Mouse (Mus musculus) midbrain, embryonic 13.5 days (tissue): ENCODE data around the gene Kcnk3. TPM values are rescaled to one million over a fixed set of nuclear protein-coding genes. Genes with fewer than 3 reads are reported as not detected.

ENCODE experiments used
- ATAC-seq: fragments of 200-750 bp; cut with Nextera tagmentation; 2 replicates; pipeline ENCODE4 v1.8.0; 2017; ENCODE audit warnings: mild to moderate bottlenecking, moderate TSS enrichment, moderate library complexity
- H3K27ac ChIP-seq: fragments of 300-500 bp; sonication (generic); 2 replicates; pipeline ENCODE4 v1.5.1; 2015; ENCODE audit warnings: inconsistent platforms, mild to moderate bottlenecking, moderate library complexity
- H3K27me3 ChIP-seq: fragments of 300-500 bp; sonication (generic); 2 replicates; pipeline ENCODE4 v1.6.1; 2015; ENCODE audit warnings: mild to moderate bottlenecking, inconsistent platforms
- H3K36me3 ChIP-seq: fragments of 300-500 bp; sonication (generic); 2 replicates; pipeline ENCODE4 v1.6.1; 2015; ENCODE audit warnings: mild to moderate bottlenecking, inconsistent platforms
- H3K4me1 ChIP-seq: fragments of 300-500 bp; sonication (generic); replicated peaks from 2 replicates; pipeline ENCODE4 v1.6.1; 2015; ENCODE audit warnings: inconsistent platforms
- H3K4me2 ChIP-seq: fragments of 300-500 bp; sonication (generic); replicated peaks from 2 replicates; pipeline ENCODE4 v1.6.1; 2015; ENCODE audit warnings: moderate library complexity, mild to moderate bottlenecking, inconsistent platforms
- H3K4me3 ChIP-seq: fragments of 300-500 bp; sonication (generic); replicated peaks from 2 replicates; pipeline ENCODE4 v1.5.1; 2015; ENCODE audit warnings: mild to moderate bottlenecking, inconsistent platforms
- H3K9ac ChIP-seq: fragments of 300-500 bp; sonication (generic); replicated peaks from 2 replicates; pipeline ENCODE4 v1.6.1; 2015; ENCODE audit warnings: mild to moderate bottlenecking, inconsistent platforms
- H3K9me3 ChIP-seq: fragments of 300-500 bp; sonication (generic); 2 replicates; pipeline ENCODE4 v1.6.1; 2016; ENCODE audit warnings: mild to moderate bottlenecking, inconsistent platforms
- WGBS: fragments of 180-500 bp; shearing (Covaris S2); methylation state at CpG from one replicate; pipeline ENCODE4 v1.1.7; 2015; 5-methylcytosine and 5-hydroxymethylcytosine counted together
- polyA plus RNA-seq: library from polyadenylated mRNA; unstranded; fragments of >200 nt; fragmentation: Nextera tagmentation; extraction: Ambion mirVana; gene quantifications from 2 replicates; pipeline ENCODE4 v1.2.1, GENCODE M21; 2015

The Kcnk3 gene
- polyA plus RNA-seq: 1.9 and 2.0 TPM in 2 replicates

- Histone ChIP-seq H3K4me3 (peak within 1 kb of the TSS; percentile 56), H3K4me1 (peaks cover 22% of the 10 kb centered on the region), H3K9me3 (no peaks in the 10 kb centered on the region), H3K27me3 (peaks cover 59% of the 10 kb centered on the region), H3K4me2 (peak within 1 kb of the TSS; percentile 97), H3K36me3 (no peaks in the 10 kb centered on the region), H3K9ac (peak within 1 kb of the TSS; percentile 75), H3K27ac (peak within 1 kb of the TSS; percentile 69)
- peak; percentile 69 for ATAC-seq
- WGBS: 0% methylated on average over 10 of the region's 54 CpGs
Observed at GRCm38 (mm10) chr5:30587681-30588300, at the start of gene Kcnk3. Kcnk3 (plus strand) TSS chr5:30588170.

- Histone ChIP-seq H3K36me3 (no peaks in the 10 kb centered on the region), H3K9ac (no peak within 1 kb of the TSS), H3K27ac (no peak within 1 kb of the TSS), H3K27me3 (no peaks in the 10 kb centered on the region), H3K4me2 (no peak within 1 kb of the TSS), H3K9me3 (no peaks in the 10 kb centered on the region), H3K4me1 (no peaks in the 10 kb centered on the region), H3K4me3 (no peak within 1 kb of the TSS)
- ATAC-seq: no peak
- WGBS: 43% methylated on average over 2 of the region's 2 CpGs
Observed at GRCm38 (mm10) chr5:30545698-30546097, 42.3 kb upstream of the Kcnk3 start, which contains the start of gene Cib4. Cib4 (minus strand) TSS chr5:30545836.

- no peak for ATAC-seq
- H3K4me2 ChIP-seq: no peak overlapping the region
- H3K9ac ChIP-seq: no peak overlapping the region
- H3K9me3 ChIP-seq: no peaks in the 10 kb centered on the region
- 58% methylated on average over 2 of the region's 2 CpGs for WGBS
- no peaks in the 10 kb centered on the region for H3K4me1 ChIP-seq
- H3K27ac ChIP-seq: no peak overlapping the region
- H3K4me3 ChIP-seq: no peak overlapping the region
- no peaks in the 10 kb centered on the region for H3K36me3 ChIP-seq
- H3K27me3 ChIP-seq: no peaks in the 10 kb centered on the region
Observed at GRCm38 (mm10) chr5:30548681-30549080, 39.3 kb upstream of the Kcnk3 start.

GRCm38 (mm10) chr5:30550334-30551021 is 37.5 kb upstream of the Kcnk3 start:
- Histone ChIP-seq H3K4me3 (no peak overlapping the region), H3K4me1 (no peaks in the 10 kb centered on the region), H3K27me3 (no peaks in the 10 kb centered on the region), H3K27ac (no peak overlapping the region), H3K4me2 (no peak overlapping the region), H3K36me3 (no peaks in the 10 kb centered on the region), H3K9ac (no peak overlapping the region), H3K9me3 (no peaks in the 10 kb centered on the region)
- 66% methylated on average over 9 of the region's 9 CpGs for WGBS
- ATAC-seq: no peak; the same call in 1 of the 2 replicates

- 73% methylated on average over 8 of the region's 8 CpGs for WGBS
- Histone ChIP-seq H3K27me3 (no peaks in the 10 kb centered on the region), H3K9me3 (no peaks in the 10 kb centered on the region), H3K4me3 (no peak overlapping the region), H3K27ac (no peak overlapping the region), H3K9ac (no peak overlapping the region), H3K4me1 (no peaks in the 10 kb centered on the region), H3K36me3 (no peaks in the 10 kb centered on the region), H3K4me2 (no peak overlapping the region)
- ATAC-seq: no peak
Observed at GRCm38 (mm10) chr5:30551022-30551638, 36.8 kb upstream of the Kcnk3 start.

GRCm38 (mm10) chr5:30552006-30552405 is 36.0 kb upstream of the Kcnk3 start:
- 88% methylated on average over 6 of the region's 6 CpGs for WGBS
- H3K27ac ChIP-seq: no peak overlapping the region
- H3K9ac ChIP-seq: no peak overlapping the region
- H3K9me3 ChIP-seq: no peaks in the 10 kb centered on the region
- no peak overlapping the region for H3K4me3 ChIP-seq
- H3K36me3 ChIP-seq: no peaks in the 10 kb centered on the region
- no peak for ATAC-seq
- no peak overlapping the region for H3K4me2 ChIP-seq
- H3K27me3 ChIP-seq: no peaks in the 10 kb centered on the region
- no peaks in the 10 kb centered on the region for H3K4me1 ChIP-seq

- 92% methylated on average over 13 of the region's 13 CpGs for WGBS
Observed at GRCm38 (mm10) chr5:30553936-30554335, 34.0 kb upstream of the Kcnk3 start.

GRCm38 (mm10) chr5:30554981-30555380 is 33.0 kb upstream of the Kcnk3 start:
- 70% methylated on average over 8 of the region's 8 CpGs for WGBS
- H3K4me3 ChIP-seq: no peak overlapping the region
- no peaks in the 10 kb centered on the region for H3K9me3 ChIP-seq
- no peak overlapping the region for H3K4me2 ChIP-seq
- H3K36me3 ChIP-seq: no peaks in the 10 kb centered on the region
- ATAC-seq: no peak
- no peaks in the 10 kb centered on the region for H3K4me1 ChIP-seq
- H3K9ac ChIP-seq: no peak overlapping the region
- H3K27ac ChIP-seq: no peak overlapping the region
- no peaks in the 10 kb centered on the region for H3K27me3 ChIP-seq

More at GRCm38 (mm10) chr5:30553936-30554335, 34.0 kb upstream of the Kcnk3 start:
- ATAC-seq: no peak
- no peak overlapping the region for H3K9ac ChIP-seq
- H3K27me3 ChIP-seq: no peaks in the 10 kb centered on the region
- H3K27ac ChIP-seq: no peak overlapping the region
- H3K9me3 ChIP-seq: no peaks in the 10 kb centered on the region
- H3K4me3 ChIP-seq: no peak overlapping the region
- H3K4me1 ChIP-seq: no peaks in the 10 kb centered on the region
- no peaks in the 10 kb centered on the region for H3K36me3 ChIP-seq
- H3K4me2 ChIP-seq: no peak overlapping the region

- H3K27ac ChIP-seq: no peak overlapping the region
- no peak for ATAC-seq
- H3K4me3 ChIP-seq: no peak overlapping the region
- no peaks in the 10 kb centered on the region for H3K36me3 ChIP-seq
- no peaks in the 10 kb centered on the region for H3K27me3 ChIP-seq
- WGBS: 89% methylated on average over 3 of the region's 3 CpGs
- H3K4me1 ChIP-seq: no peaks in the 10 kb centered on the region
- H3K9ac ChIP-seq: no peak overlapping the region
- H3K4me2 ChIP-seq: no peak overlapping the region
- no peaks in the 10 kb centered on the region for H3K9me3 ChIP-seq
Observed at GRCm38 (mm10) chr5:30556284-30556683, 31.7 kb upstream of the Kcnk3 start.

GRCm38 (mm10) chr5:30559421-30559820 is 28.5 kb upstream of the Kcnk3 start:
- Histone ChIP-seq H3K4me3 (no peak overlapping the region), H3K9me3 (no peaks in the 10 kb centered on the region), H3K4me2 (no peak overlapping the region), H3K27me3 (no peaks in the 10 kb centered on the region), H3K27ac (no peak overlapping the region), H3K36me3 (no peaks in the 10 kb centered on the region), H3K4me1 (no peaks in the 10 kb centered on the region), H3K9ac (no peak overlapping the region)
- WGBS: 89% methylated on average over 3 of the region's 3 CpGs
- no peak for ATAC-seq

GRCm38 (mm10) chr5:30559986-30560493 is 27.9 kb upstream of the Kcnk3 start:
- H3K4me3 ChIP-seq: no peak overlapping the region
- no peaks in the 10 kb centered on the region for H3K27me3 ChIP-seq
- no peaks in the 10 kb centered on the region for H3K9me3 ChIP-seq
- H3K4me1 ChIP-seq: no peaks in the 10 kb centered on the region
- no peaks in the 10 kb centered on the region for H3K36me3 ChIP-seq
- ATAC-seq: no peak
- no peak overlapping the region for H3K4me2 ChIP-seq
- H3K27ac ChIP-seq: no peak overlapping the region
- 37% methylated on average over 3 of the region's 3 CpGs for WGBS
- no peak overlapping the region for H3K9ac ChIP-seq

- ATAC-seq: no peak
- WGBS: 94% methylated on average over 1 of the region's 1 CpGs
- Histone ChIP-seq H3K4me3 (no peak overlapping the region), H3K4me1 (no peaks in the 10 kb centered on the region), H3K9ac (no peak overlapping the region), H3K27ac (no peak overlapping the region), H3K4me2 (no peak overlapping the region), H3K9me3 (no peaks in the 10 kb centered on the region; the same call in 1 of the 2 replicates), H3K36me3 (no peaks in the 10 kb centered on the region), H3K27me3 (no peaks in the 10 kb centered on the region)
Observed at GRCm38 (mm10) chr5:30568479-30568878, 19.5 kb upstream of the Kcnk3 start.
